8 mouse cellular contexts compared by ENCODE assay signal in genomic region chr2:118490241-118491091, GRCm38 (mm10). TPM values are rescaled to one million over a fixed set of nuclear protein-coding genes. Genes with fewer than 3 reads are reported as not detected.
DNase-seq lines count a peak whose midpoint lies in the region; ATAC-seq and TF ChIP-seq lines count a peak whose summit lies in the region.

No protein-coding gene starts in this region.

- WGBS in intestine, postnatal 0 days, result 19% methylated on average over 12 of the region's 12 CpGs
- 11% methylated on average over 12 of the region's 12 CpGs for WGBS in liver, postnatal 0 days (ENCODE audit: insufficient replicate concordance)

- in situ Hi-C loops in Patski (cut with MboI; ENCODE audit: low pct_unique_long_range_greater_than_20kb), result loop anchor here (25.0 kb wide), 2 partner anchors 247 to 397 kb away; partner anchors contain the start of genes Inafm2 and Plcb2

- peak overlapping the region; percentile 45 for H3K4me2 ChIP-seq in intestine, postnatal 0 days (replicated peaks; ENCODE audit: low read depth)
- H3K4me2 ChIP-seq in liver, postnatal 0 days (ENCODE audit: low read depth, low read length), result peak overlapping the region; percentile 38

- DNase-seq in embryo, embryonic 10 days (ENCODE audit: low spot score), result peak; percentile 44
- DNase-seq in embryo, embryonic 10.5 days (ENCODE audit: low spot score), result no peak
- DNase-seq in Patski (ENCODE audit: low read depth, low spot score), result peak; percentile 75
- DNase-seq in gastrocnemius, postnatal 36 days, result peak; percentile 49 to 55
- DNase-seq in liver, postnatal 0 days, result peak; percentile 88
- DNase-seq in ovary, postnatal 10 days (ENCODE audit: low spot score), result peak; percentile 36
- DNase-seq in frontal cortex, postnatal 36 days (ENCODE audit: low spot score in 2 of 2), result no peak

- TF ChIP-seq EP300 in liver, postnatal 0 days (IDR thresholded peaks at IDR 0.05; ENCODE audit: low read depth), result 0 out of 2 replicates have a peak, but pooled peaks have one; percentile 6

- H3K27me3 ChIP-seq in Patski, result no peaks in the 10 kb centered on the region
- no peaks in the 10 kb centered on the region for H3K27me3 ChIP-seq in intestine, postnatal 0 days (replicated peaks; ENCODE audit: control insufficient read depth, insufficient read depth, low read length)
- no peaks in the 10 kb centered on the region for H3K27me3 ChIP-seq in liver, postnatal 0 days (ENCODE audit: insufficient read depth, low read length)

- intact Hi-C loops in gastrocnemius, postnatal 36 days (cut with DNase I), result no loop called here

- TF ChIP-seq CTCF in Patski (IDR thresholded peaks at IDR 0.05), result no peak
- no peak for TF ChIP-seq CTCF in intestine, postnatal 0 days (IDR thresholded peaks at IDR 0.05; ENCODE audit: low read depth)
- TF ChIP-seq CTCF in liver, postnatal 0 days (IDR thresholded peaks at IDR 0.05; ENCODE audit: low read depth), result no peak

- H3K36me3 ChIP-seq in intestine, postnatal 0 days (ENCODE audit: control insufficient read depth, insufficient read depth), result no peaks in the 10 kb centered on the region
- H3K36me3 ChIP-seq in liver, postnatal 0 days (replicated peaks; ENCODE audit: insufficient read depth, low read length), result no peaks in the 10 kb centered on the region

- peak overlapping the region; percentile 50 for H3K27ac ChIP-seq in intestine, postnatal 0 days (ENCODE audit: low read depth, low read length)
- peak overlapping the region; percentile 88 for H3K27ac ChIP-seq in liver, postnatal 0 days (ENCODE audit: low read depth)

- no peak overlapping the region for H3K4me3 ChIP-seq in intestine, postnatal 0 days (ENCODE audit: low read depth, low read length)
- H3K4me3 ChIP-seq in liver, postnatal 0 days (ENCODE audit: low read depth, low read length), result no peak overlapping the region

- H3K4me1 ChIP-seq in intestine, postnatal 0 days (replicated peaks; ENCODE audit: control insufficient read depth, insufficient read depth, low read length), result peaks cover 6% of the 10 kb centered on the region
- peaks cover 36% of the 10 kb centered on the region for H3K4me1 ChIP-seq in liver, postnatal 0 days (ENCODE audit: insufficient read depth)

- CTCF ChIA-PET in Patski (lab: Charles Lee), result interaction anchor here (1.8 to 3.2 kb wide), 2 partner anchors 43 to 114 kb away, joined by 8 to 17 read pairs; no protein-coding TSS in a partner anchor

- no peak overlapping the region for H3K9ac ChIP-seq in intestine, postnatal 0 days (ENCODE audit: low read depth, low read length)
- peak overlapping the region; percentile 21; the same call in 1 of the 2 replicates for H3K9ac ChIP-seq in liver, postnatal 0 days (replicated peaks)

- peak; percentile 54 for ATAC-seq in Patski
- ATAC-seq in intestine, postnatal 0 days, result peak; percentile 79
- ATAC-seq in liver, postnatal 0 days, result peak; percentile 77

- POLR2A ChIA-PET in Patski (lab: Charles Lee), result interaction anchor here (0.6 to 1.3 kb wide), 7 partner anchors 11 to 121 kb away, joined by 3 to 6 read pairs (median 3); no protein-coding TSS in a partner anchor

- no peaks in the 10 kb centered on the region for H3K9me3 ChIP-seq in intestine, postnatal 0 days (ENCODE audit: control insufficient read depth)
- no peaks in the 10 kb centered on the region for H3K9me3 ChIP-seq in liver, postnatal 0 days (ENCODE audit: low read length)

RNA-seq across cellular contexts. Expression of gene Srp14, which starts 11.0 kb away (rescaled TPM):
- polyA plus RNA-seq in Patski (2021), result 254 TPM
- 100 to 1,000 TPM; 122 to 131 TPM for total RNA-seq in gastrocnemius, postnatal 36 days (2021)
- polyA plus RNA-seq in intestine, postnatal 0 days (2015; fragmentation: Nextera tagmentation; extraction: Ambion mirVana), result 164 and 168 TPM in 2 replicates
- 101 and 107 TPM in 2 replicates for polyA plus RNA-seq in liver, postnatal 0 days (2015; fragmentation: Nextera tagmentation; extraction: Ambion mirVana)

RNA-seq across cellular contexts. Expression of gene Bmf, which starts 59.0 kb away (rescaled TPM):
- 12.0 TPM for polyA plus RNA-seq in Patski (2021)
- total RNA-seq in gastrocnemius, postnatal 36 days (2021), result 1 to 10 TPM; 2.9 to 6.0 TPM
- polyA plus RNA-seq in intestine, postnatal 0 days (2015; fragmentation: Nextera tagmentation; extraction: Ambion mirVana), result 1.4 and 1.7 TPM in 2 replicates
- 1.3 TPM in 2 replicates for polyA plus RNA-seq in liver, postnatal 0 days (2015; fragmentation: Nextera tagmentation; extraction: Ambion mirVana)

Comparison
In these comparisons a context has a peak if more than half of its experiments do, and no peak if none do; other contexts are left out.
1. DNase-seq: peak in embryo, embryonic 10 days (single experiment), Patski (single experiment), gastrocnemius, postnatal 36 days (2 of 2), liver, postnatal 0 days (single experiment) and ovary, postnatal 10 days (single experiment); none in embryo, embryonic 10.5 days (single experiment) and frontal cortex, postnatal 36 days (0 of 2).
2. Peak in every context shown above with its lines, with median percentiles within 50 percentile points of each other: ATAC-seq.